Mouse (Mus musculus) thymus, postnatal 0 days (tissue): ENCODE measurements around the gene Gm11361. TPM values are rescaled to one million over a fixed set of nuclear protein-coding genes. Genes with fewer than 3 reads are reported as not detected.

ENCODE experiments used
- DNase-seq: peaks from one replicate; pipeline ENCODE4 v3.0.0-alpha.2; 2015; ENCODE audit warnings: low spot score
- polyA plus RNA-seq: library from polyadenylated mRNA; unstranded; fragments of >200 nt; fragmentation: Nextera tagmentation; extraction: Ambion mirVana; gene quantifications from 2 replicates; pipeline ENCODE4 v1.2.1, GENCODE M21; 2015

Gene Gm11361
- 5.0 and 5.7 TPM in 2 replicates for polyA plus RNA-seq

DNA sequence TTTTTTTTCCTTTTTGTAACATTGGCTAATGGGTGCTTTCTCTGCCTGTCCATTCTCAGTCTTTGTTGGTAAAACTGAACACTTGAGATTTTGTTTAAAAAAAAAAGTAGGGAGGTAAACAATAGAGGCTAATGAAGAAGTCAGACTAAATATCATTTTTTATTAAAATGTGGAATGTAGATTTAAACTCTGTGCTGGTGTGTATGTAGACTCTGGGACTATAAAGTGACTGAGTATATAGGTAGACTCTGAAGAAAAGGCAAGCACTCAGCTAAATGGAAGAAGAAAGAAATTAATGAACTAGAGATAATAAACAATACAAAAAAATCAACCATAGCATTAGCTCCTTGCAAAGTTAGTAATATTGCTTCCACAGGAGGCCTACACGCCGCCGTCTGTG is at the start of gene Gm11361:
Gene Gm11361 (plus strand): TSS at position 301 of the 400 bp plus-strand sequence.
- no peak for DNase-seq

DNA sequence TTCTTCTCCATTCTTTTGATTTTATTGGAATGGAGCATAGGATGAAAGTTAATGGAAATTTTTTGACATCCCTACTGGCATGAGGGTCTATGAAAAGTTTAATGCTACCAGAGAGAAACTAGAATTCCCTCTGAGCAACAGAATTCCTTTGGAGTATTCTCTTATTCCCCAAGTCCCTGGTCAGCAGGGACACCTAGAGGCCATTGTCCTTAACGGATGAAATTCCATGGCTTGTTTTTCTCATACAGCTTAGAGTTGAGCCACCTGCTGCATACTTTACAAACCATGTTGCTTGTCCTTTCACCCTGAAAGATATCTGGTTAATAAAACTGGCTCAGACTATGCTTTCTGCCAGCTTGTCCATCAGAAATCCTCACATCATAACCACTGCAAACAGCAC is 7.1 kb downstream of the Gm11361 start:
- DNase-seq, result no peak

DNA sequence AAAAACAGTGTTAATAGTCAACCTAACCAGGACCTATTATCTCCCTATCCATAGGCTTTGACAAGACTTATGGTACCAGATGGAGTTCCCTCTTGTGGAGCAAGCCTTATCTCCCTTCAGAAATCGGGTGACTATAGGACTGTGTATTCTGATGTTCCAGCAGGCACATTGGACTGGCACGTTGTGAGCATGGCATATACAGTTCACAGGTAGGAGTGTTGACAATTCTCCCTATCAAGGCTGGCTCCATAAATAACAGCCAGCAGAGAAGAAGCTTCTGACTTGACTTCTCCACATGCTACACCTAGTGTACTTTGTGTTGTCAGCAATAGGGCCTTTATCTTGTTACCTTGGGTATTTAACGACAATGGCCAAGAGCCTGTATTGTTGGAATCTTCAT is 30.0 kb downstream of the Gm11361 start:
- DNase-seq, result no peak

DNA sequence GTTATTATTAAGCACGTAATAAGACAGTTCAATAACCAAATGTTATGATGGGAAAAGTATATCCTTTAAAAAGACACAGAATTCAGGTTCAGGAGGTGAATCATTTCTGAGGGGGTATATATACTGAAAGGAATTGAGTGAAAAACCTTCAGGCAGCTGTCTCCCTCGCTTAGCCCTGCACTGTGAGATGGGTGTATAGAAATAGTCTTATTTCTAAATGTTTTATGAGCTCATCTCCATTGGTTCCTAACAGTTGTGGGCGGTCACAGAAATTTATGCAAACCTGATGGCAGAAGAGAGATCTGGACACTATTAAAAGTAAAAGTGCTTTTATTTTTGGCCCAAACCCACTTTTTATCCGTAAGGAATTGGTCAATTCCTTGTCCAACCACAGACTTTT is 36.9 kb downstream of the Gm11361 start:
- no peak for DNase-seq

DNA sequence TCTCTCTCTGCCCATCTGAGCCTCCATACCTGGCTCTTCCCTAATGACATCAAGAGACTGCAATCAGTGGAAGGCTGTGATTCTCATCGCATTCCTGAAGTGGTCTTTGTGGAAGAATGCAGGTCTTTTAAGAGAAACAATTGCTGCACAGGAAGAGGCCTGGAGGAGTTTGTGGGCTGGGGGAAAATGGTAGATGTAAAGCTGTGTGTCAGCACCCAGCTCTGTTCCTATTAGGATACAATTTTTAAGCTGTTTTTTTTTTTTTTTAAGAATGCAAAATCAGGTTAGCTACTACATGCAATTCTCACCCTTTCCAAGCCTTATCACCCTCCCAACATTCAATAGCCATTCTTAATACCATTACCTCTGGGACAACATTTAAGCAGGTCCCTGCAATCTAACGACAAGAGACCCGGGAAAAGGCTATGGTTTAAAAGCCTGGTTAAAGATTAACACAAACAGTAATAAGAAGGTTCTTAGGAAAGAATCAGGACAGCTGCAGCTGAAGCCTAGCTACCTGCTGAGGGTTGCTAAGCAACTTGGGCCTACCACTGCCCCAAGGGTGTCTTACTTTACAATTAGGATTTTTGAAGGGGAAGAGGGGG is 37.5 kb downstream of the Gm11361 start:
- DNase-seq, result no peak

DNA sequence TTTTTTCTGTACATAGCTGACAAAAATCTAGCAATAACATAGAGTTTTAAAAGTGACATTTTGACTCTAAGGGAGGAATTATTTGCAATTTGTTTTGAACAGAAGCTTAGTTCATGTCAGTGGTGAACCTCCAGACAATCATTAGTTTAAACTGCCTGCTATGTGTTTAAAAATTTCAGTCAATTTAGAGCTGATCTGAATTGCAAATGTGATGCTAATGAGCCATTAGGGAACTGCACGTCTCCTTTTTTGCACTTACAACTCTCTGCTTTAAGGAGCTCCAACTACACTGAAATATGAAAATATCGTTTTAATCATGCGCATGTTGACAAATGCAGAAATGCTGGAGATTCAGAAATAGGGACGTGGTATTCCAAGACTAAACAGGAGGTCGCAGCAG is 38.2 kb downstream of the Gm11361 start:
- no peak for DNase-seq

DNA sequence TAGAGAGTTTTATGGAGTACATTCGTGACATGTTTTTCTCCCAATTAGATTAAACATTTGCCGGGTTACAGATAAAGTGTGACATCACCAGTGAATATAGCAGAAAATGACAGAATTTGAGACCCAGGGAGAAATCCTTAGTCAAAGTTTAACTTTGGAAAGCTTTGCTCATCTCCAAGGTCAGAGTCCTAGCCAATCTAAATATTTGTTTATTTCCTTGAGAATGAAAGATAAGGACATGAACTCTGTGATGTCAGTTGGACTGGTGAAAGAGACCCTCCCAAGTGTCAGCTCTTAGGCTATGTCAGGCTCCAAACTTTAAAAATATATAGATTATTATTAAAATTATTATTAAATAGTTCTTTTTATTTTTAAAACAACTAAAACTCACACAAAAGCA is 39.8 kb downstream of the Gm11361 start:
- no peak for DNase-seq

DNA sequence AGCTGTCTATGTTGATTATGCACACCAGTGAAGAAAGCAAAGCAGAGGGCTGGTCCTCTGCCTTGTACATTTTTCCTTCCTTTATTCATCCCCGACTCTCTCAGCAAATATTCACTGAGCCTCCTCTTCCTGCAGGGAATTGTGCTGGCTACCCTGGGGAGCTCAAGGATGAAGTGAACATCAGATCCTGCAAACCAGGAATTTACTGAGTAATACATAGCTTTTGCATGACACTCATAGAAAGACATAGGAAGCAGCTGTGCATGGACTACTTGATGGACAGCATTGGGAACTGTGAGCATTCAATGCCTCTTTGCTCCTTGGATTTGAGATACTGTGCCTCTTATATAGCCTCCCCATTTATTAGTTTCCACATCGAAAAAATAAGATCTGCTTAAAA is 40.2 kb downstream of the Gm11361 start:
- DNase-seq, result no peak

Other genes starting within 250 kb of the Gm11361 start
- not detected in 2 replicates for gene Prl4a1, start 241.3 kb upstream of the Gm11361 start, polyA plus RNA-seq
- gene Prl5a1, start 115.0 kb upstream of the Gm11361 start, polyA plus RNA-seq, result not detected in 2 replicates